Mouse (Mus musculus) erythroblast, embryonic 14.5 days (primary cell): ENCODE data around the gene Camkk2.

ENCODE experiments used
- GATA1 ChIP-seq: IDR thresholded peaks from 2 replicates; pipeline ENCODE4 v1.6.1; 2012; ENCODE audit warnings: low read length, inconsistent platforms, mixed read lengths
- TAL1 ChIP-seq: IDR thresholded peaks from 3 replicates; pipeline ENCODE4 v1.6.1; 2012; ENCODE audit warnings: low read length, inconsistent platforms, mixed read lengths

- no peak for TF ChIP-seq TAL1
- no peak for TF ChIP-seq GATA1
Observed at GRCm38 (mm10) chr5:122770806-122771261, 8.4 kb downstream of the Camkk2 start.
